Mouse (Mus musculus) embryonic facial prominence, embryonic 12.5 days (tissue): Measurements from ENCODE around the gene Gzmc. TPM values are rescaled to one million over a fixed set of nuclear protein-coding genes. Genes with fewer than 3 reads are reported as not detected.
"Not testable (repeated sequence)": the region's sequence is repeated elsewhere in the genome, so short reads cannot be mapped to it uniquely, and the experiment has no call there.

Experiments
- ATAC-seq: fragments of 200-750 bp; cut with Nextera tagmentation; 2 replicates; pipeline ENCODE4 v1.8.0; 2017; ENCODE audit not compliant: insufficient number of reproducible peaks, insufficient read depth, low FRiP score, low TSS enrichment
- H3K27ac ChIP-seq: fragments of 300-500 bp; sonication (generic); 2 replicates; pipeline ENCODE4 v1.5.1; 2016; ENCODE audit warnings: mild to moderate bottlenecking
- H3K27me3 ChIP-seq: fragments of 300-500 bp; sonication (generic); 2 replicates; pipeline ENCODE4 v1.6.1; 2016; ENCODE audit warnings: mild to moderate bottlenecking, moderate library complexity
- H3K36me3 ChIP-seq: fragments of 300-500 bp; sonication (generic); 2 replicates; pipeline ENCODE4 v1.6.1; 2016; ENCODE audit warnings: mild to moderate bottlenecking
- H3K4me1 ChIP-seq: fragments of 300-500 bp; sonication (generic); 2 replicates; pipeline ENCODE4 v1.6.1; 2016
- H3K4me2 ChIP-seq: fragments of 300-500 bp; sonication (generic); replicated peaks from 2 replicates; pipeline ENCODE4 v1.6.1; 2016; ENCODE audit warnings: mild to moderate bottlenecking, moderate library complexity
- H3K4me3 ChIP-seq: fragments of 300-500 bp; sonication (generic); 2 replicates; pipeline ENCODE4 v1.5.1; 2016; ENCODE audit warnings: mild to moderate bottlenecking
- H3K9ac ChIP-seq: fragments of 300-500 bp; sonication (generic); 2 replicates; pipeline ENCODE4 v1.6.1; 2016; ENCODE audit warnings: mild to moderate bottlenecking, moderate library complexity
- H3K9me3 ChIP-seq: fragments of 300-500 bp; sonication (generic); 2 replicates; pipeline ENCODE4 v1.6.1; 2016; ENCODE audit warnings: mild to moderate bottlenecking, moderate library complexity
- WGBS: fragments of 180-500 bp; shearing (Covaris S2); methylation state at CpG from one replicate; pipeline ENCODE4 v1.1.7; 2016; 5-methylcytosine and 5-hydroxymethylcytosine counted together
- polyA plus RNA-seq: library from polyadenylated mRNA; unstranded; fragments of >200 nt; fragmentation: Nextera tagmentation; extraction: Ambion mirVana; gene quantifications from 2 replicates; pipeline ENCODE4 v1.2.1, GENCODE M21; 2016

Gene Gzmc
- polyA plus RNA-seq: not detected in 2 replicates

DNA sequence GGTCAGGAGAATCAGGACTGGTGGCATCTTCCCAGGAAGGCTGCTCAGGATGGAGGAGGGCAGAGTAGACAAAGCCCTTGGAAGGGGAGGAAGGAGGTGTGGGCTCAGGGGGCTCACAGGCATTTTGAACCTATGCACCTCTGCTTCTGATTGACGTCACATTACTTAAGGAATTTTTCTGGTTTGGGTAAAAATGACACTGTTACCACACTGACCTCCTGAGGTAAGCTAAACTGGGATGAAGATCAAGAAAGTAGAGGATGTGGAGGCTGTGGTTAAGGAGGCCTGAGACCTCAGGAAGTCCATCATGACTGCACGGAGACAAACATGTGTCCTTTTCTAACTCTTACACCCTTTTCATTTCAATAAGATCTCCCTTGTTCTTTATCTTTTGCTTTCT is at the start of gene Gzmc:
Gene Gzmc (minus strand): TSS at position 101 of the 400 bp plus-strand sequence.
- Histone ChIP-seq H3K36me3 (no peaks in the 10 kb centered on the region), H3K9ac (no peak within 1 kb of the TSS), H3K9me3 (no peaks in the 10 kb centered on the region), H3K4me1 (no peaks in the 10 kb centered on the region), H3K27me3 (no peaks in the 10 kb centered on the region), H3K27ac (no peak within 1 kb of the TSS), H3K4me2 (no peak within 1 kb of the TSS), H3K4me3 (no peak within 1 kb of the TSS)
- ATAC-seq: no peak
- WGBS: 86% methylated on average over 2 of the region's 2 CpGs

DNA sequence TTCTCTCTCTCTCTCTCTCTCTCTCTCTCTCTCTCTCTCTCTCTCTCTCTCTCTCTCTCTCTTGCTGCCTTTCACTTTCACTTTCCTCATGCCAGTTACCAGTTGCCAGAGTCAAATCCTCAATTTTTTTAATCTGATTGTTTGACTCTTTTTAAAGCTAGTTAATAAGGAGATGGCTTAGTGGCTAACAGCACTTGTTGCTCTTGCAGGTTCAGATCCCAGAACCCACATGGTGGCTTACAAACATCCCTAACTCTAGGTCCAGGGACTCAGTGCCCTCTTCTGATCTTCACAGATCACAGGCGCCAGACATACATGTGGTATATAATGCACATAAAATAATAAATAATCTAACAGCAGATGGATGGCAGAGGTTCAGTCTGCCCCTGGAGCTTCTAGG is 49.4 kb upstream of the Gzmc start:
- no peaks in the 10 kb centered on the region for H3K4me1 ChIP-seq
- no peaks in the 10 kb centered on the region for H3K36me3 ChIP-seq
- H3K9ac ChIP-seq: no peak overlapping the region
- no peaks in the 10 kb centered on the region for H3K27me3 ChIP-seq
- no peak for ATAC-seq
- H3K9me3 ChIP-seq: no peaks in the 10 kb centered on the region
- WGBS: 79% methylated on average over 1 of the region's 1 CpGs
- H3K27ac ChIP-seq: no peak overlapping the region
- no peak overlapping the region for H3K4me2 ChIP-seq
- H3K4me3 ChIP-seq: no peak overlapping the region

GRCm38 (mm10) chr14:56281090-56281489 is 46.6 kb upstream of the Gzmc start:
- Histone ChIP-seq H3K27ac (no peak overlapping the region), H3K9ac (no peak overlapping the region), H3K4me1 (no peaks in the 10 kb centered on the region), H3K27me3 (no peaks in the 10 kb centered on the region), H3K9me3 (no peaks in the 10 kb centered on the region), H3K4me3 (no peak overlapping the region), H3K36me3 (no peaks in the 10 kb centered on the region), H3K4me2 (no peak overlapping the region)
- 61% methylated on average over 5 of the region's 5 CpGs for WGBS
- no peak for ATAC-seq

- not testable (repeated sequence) for H3K4me3 ChIP-seq, H3K4me1 ChIP-seq, H3K9ac ChIP-seq, ATAC-seq, H3K36me3 ChIP-seq, H3K4me2 ChIP-seq, H3K9me3 ChIP-seq, H3K27ac ChIP-seq, H3K27me3 ChIP-seq
- WGBS: 44% methylated on average over 7 of the region's 7 CpGs
Measured at GRCm38 (mm10) chr14:56278691-56279090, 44.2 kb upstream of the Gzmc start.

- 79% methylated on average over 7 of the region's 7 CpGs for WGBS
- not testable (repeated sequence) for H3K9ac ChIP-seq, H3K27me3 ChIP-seq, H3K4me3 ChIP-seq, ATAC-seq, H3K9me3 ChIP-seq, H3K4me1 ChIP-seq, H3K36me3 ChIP-seq, H3K27ac ChIP-seq, H3K4me2 ChIP-seq
Measured at GRCm38 (mm10) chr14:56276096-56276495, 41.6 kb upstream of the Gzmc start.

GRCm38 (mm10) chr14:56266109-56266508 is 31.7 kb upstream of the Gzmc start:
- Histone ChIP-seq H3K27ac (no peak overlapping the region), H3K4me3 (no peak overlapping the region), H3K36me3 (no peaks in the 10 kb centered on the region), H3K27me3 (no peaks in the 10 kb centered on the region), H3K4me2 (no peak overlapping the region), H3K9me3 (no peaks in the 10 kb centered on the region), H3K4me1 (no peaks in the 10 kb centered on the region), H3K9ac (no peak overlapping the region)
- WGBS: 87% methylated on average over 1 of the region's 1 CpGs
- no peak for ATAC-seq

DNA sequence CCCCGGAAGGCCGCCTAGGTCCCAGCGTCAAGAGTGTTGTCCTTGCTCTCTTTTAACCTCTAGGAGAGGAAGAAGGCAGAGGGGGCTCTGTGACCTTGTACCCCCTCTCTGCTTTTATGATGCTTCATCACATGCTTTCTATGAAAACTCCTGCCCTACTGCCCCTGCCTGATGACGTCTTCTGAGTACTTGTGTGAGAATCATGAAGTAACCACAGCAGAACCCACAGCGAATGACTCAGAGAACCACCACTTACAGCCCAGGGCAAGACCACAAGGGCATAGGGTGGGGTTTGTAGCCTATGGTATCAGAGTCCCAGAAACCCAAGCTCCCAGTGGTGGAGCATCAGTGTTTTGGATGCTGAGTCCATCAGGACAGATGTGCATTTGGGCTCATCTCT is 27.7 kb upstream of the Gzmc start, which contains the start of gene Gzmb:
Gene Gzmb (minus strand): TSS at position 108 of the 400 bp plus-strand sequence.
- no peak within 1 kb of the TSS for H3K4me2 ChIP-seq

GRCm38 (mm10) chr14:56240409-56240808 is 6.0 kb upstream of the Gzmc start:
- Histone ChIP-seq H3K9me3 (no peaks in the 10 kb centered on the region), H3K4me3 (no peak overlapping the region), H3K4me2 (no peak overlapping the region), H3K4me1 (no peaks in the 10 kb centered on the region), H3K27me3 (no peaks in the 10 kb centered on the region), H3K36me3 (no peaks in the 10 kb centered on the region), H3K9ac (no peak overlapping the region), H3K27ac (no peak overlapping the region)
- ATAC-seq: no peak

More for the DNA sequence above, 27.7 kb upstream of the Gzmc start, which contains the start of gene Gzmb:
- Histone ChIP-seq H3K36me3 (no peaks in the 10 kb centered on the region), H3K4me1 (no peaks in the 10 kb centered on the region), H3K9me3 (no peaks in the 10 kb centered on the region), H3K9ac (no peak within 1 kb of the TSS), H3K27ac (no peak within 1 kb of the TSS), H3K4me3 (no peak within 1 kb of the TSS), H3K27me3 (no peaks in the 10 kb centered on the region)
- no peak for ATAC-seq
- 95% methylated on average over 5 of the region's 5 CpGs for WGBS

DNA sequence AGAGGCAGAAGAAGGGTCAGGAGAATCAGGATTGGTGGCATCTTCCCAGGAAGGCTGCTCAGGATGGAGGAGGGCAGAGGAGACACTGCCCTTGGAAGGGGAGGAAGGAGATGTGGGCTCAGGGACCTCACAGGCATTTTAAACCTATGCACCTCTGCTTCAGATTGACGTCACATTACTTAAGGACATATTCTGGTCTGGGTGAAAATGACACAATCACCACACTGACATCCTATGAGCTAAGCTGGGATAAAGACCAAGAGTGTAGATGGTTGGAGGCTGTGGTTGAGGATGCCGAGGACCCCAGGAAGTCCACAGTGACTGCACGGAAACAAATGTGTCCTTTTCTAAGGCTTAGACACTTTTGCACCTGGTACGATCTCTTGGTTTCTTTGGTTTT is 23.1 kb downstream of the Gzmc start, which contains the start of gene Gzmf:
Gene Gzmf (minus strand): TSS at position 101 of the 400 bp plus-strand sequence.
- WGBS: 90% methylated on average over 4 of the region's 4 CpGs
- Histone ChIP-seq H3K4me2 (no peak within 1 kb of the TSS), H3K9me3 (no peaks in the 10 kb centered on the region), H3K27me3 (no peaks in the 10 kb centered on the region), H3K4me3 (no peak within 1 kb of the TSS), H3K9ac (no peak within 1 kb of the TSS), H3K4me1 (no peaks in the 10 kb centered on the region), H3K27ac (no peak within 1 kb of the TSS), H3K36me3 (no peaks in the 10 kb centered on the region)
- no peak for ATAC-seq

- WGBS: 92% methylated on average over 1 of the region's 1 CpGs
- Histone ChIP-seq H3K27me3 (no peaks in the 10 kb centered on the region), H3K27ac (no peak overlapping the region), H3K9ac (no peak overlapping the region), H3K4me2 (no peak overlapping the region), H3K9me3 (no peaks in the 10 kb centered on the region), H3K36me3 (no peaks in the 10 kb centered on the region), H3K4me3 (no peak overlapping the region), H3K4me1 (no peaks in the 10 kb centered on the region)
- no peak for ATAC-seq
Measured at GRCm38 (mm10) chr14:56205613-56206012, 28.8 kb downstream of the Gzmc start.

DNA sequence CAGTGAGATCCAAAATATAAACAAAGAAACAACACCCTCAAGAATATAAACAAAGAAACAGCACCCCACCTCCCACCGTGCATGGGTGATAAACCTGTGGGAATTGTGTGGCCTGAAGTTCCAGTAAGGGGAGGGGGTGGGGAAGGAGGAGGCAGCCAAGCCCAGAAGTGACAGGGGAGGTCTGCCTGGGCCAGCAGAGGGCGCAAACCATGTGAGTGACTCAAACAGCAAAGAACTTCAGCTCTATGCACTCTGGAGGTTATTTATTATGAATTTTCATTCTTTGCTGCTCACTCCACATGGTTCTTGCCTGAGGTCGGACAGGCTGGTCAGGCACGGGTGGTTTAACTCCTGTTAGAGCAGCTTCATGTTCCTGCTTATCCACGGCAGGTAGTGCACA is 29.4 kb downstream of the Gzmc start:
- H3K4me2 ChIP-seq, H3K4me1 ChIP-seq, H3K9me3 ChIP-seq, H3K4me3 ChIP-seq, H3K27me3 ChIP-seq, H3K27ac ChIP-seq, H3K36me3 ChIP-seq, ATAC-seq, H3K9ac ChIP-seq: not testable (repeated sequence)
- WGBS: 26% methylated on average over 5 of the region's 5 CpGs

DNA sequence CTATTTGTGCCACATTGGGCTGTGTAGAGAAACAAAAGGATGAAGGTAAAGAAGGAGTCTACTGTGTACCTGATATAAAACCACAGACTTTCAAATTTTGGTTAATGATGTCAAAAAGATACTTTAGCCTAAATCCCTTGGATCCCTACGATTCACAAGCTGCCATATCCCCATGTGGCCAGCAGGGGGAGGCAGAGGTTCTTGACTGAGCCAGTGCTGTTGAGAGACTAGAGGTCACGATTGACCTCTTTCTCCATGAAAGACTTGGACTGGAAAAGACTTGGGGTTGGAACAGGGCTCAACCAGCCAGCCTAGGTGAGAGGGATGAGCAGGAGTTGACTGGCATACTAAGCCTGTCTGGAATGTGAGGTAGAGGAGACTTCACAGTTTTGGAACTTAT is 30.5 kb downstream of the Gzmc start:
- no peak for ATAC-seq

GRCm38 (mm10) chr14:56186946-56187345 is 47.5 kb downstream of the Gzmc start:
- Histone ChIP-seq H3K4me2 (no peak overlapping the region), H3K4me3 (no peak overlapping the region), H3K9ac (no peak overlapping the region), H3K36me3 (no peaks in the 10 kb centered on the region), H3K27me3 (no peaks in the 10 kb centered on the region), H3K9me3 (no peaks in the 10 kb centered on the region), H3K27ac (no peak overlapping the region), H3K4me1 (no peaks in the 10 kb centered on the region)
- WGBS: 58% methylated on average over 6 of the region's 6 CpGs
- ATAC-seq: no peak

More for the DNA sequence above, 30.5 kb downstream of the Gzmc start:
- Histone ChIP-seq H3K9me3 (no peaks in the 10 kb centered on the region), H3K4me1 (no peaks in the 10 kb centered on the region), H3K4me2 (no peak overlapping the region), H3K27ac (no peak overlapping the region), H3K9ac (no peak overlapping the region), H3K4me3 (no peak overlapping the region), H3K27me3 (no peaks in the 10 kb centered on the region), H3K36me3 (no peaks in the 10 kb centered on the region)
- WGBS: 9% methylated on average over 2 of the region's 2 CpGs
